Mouse (Mus musculus): ENCODE data around the gene Eci1. TPM values are rescaled to one million over a fixed set of nuclear protein-coding genes. Genes with fewer than 3 reads are reported as not detected.
A peak's percentile ranks its signal among the peaks of the same experiment; 100 is the strongest.
"Not testable (repeated sequence)": the region's sequence is repeated elsewhere in the genome, so short reads cannot be mapped to it uniquely, and the experiment has no call there.

The Eci1 gene
- polyA plus RNA-seq, 1 experiment from 2014 or later = 146 TPM

- peak overlapping the region; percentile 99 for H3K27ac ChIP-seq
- DNase-seq (ENCODE audit: low spot score) = no peak
- WGBS = under 1% methylated on average over 21 of the region's 21 CpGs
- H3K4me1 ChIP-seq = peaks cover 24% of the 10 kb centered on the region
- H3K9me3 ChIP-seq = no peaks in the 10 kb centered on the region
- no peaks in the 10 kb centered on the region for H3K27me3 ChIP-seq (ENCODE audit: insufficient read depth, poor library complexity, severe bottlenecking)
- peaks cover 54% of the 10 kb centered on the region for H3K36me3 ChIP-seq
- H3K4me3 ChIP-seq = peak overlapping the region; percentile 85
Observed at GRCm38 (mm10) chr17:24415011-24415410, 11.4 kb upstream of the Eci1 start.

- Histone ChIP-seq H3K4me3 (peak overlapping the region; percentile 85), H3K9me3 (no peaks in the 10 kb centered on the region), H3K27ac (no peak overlapping the region), H3K27me3 (ENCODE audit: insufficient read depth, poor library complexity, severe bottlenecking) (no peaks in the 10 kb centered on the region), H3K4me1 (peaks cover 24% of the 10 kb centered on the region), H3K36me3 (peaks cover 58% of the 10 kb centered on the region)
- WGBS = 84% methylated on average over 3 of the region's 3 CpGs
- DNase-seq (ENCODE audit: low spot score) = no peak
Observed at GRCm38 (mm10) chr17:24416051-24416652, 10.3 kb upstream of the Eci1 start.

GRCm38 (mm10) chr17:24423114-24423513, 3.3 kb upstream of the Eci1 start:
- H3K4me1 ChIP-seq = peaks cover 9% of the 10 kb centered on the region; the same call in 1 of the 2 replicates
- H3K27me3 ChIP-seq (ENCODE audit: insufficient read depth, poor library complexity, severe bottlenecking) = no peaks in the 10 kb centered on the region
- no peak for DNase-seq (ENCODE audit: low spot score)
- peaks cover 72% of the 10 kb centered on the region for H3K36me3 ChIP-seq
- 94% methylated on average over 4 of the region's 4 CpGs for WGBS
- H3K27ac ChIP-seq = no peak overlapping the region
- no peak overlapping the region for H3K4me3 ChIP-seq
- no peaks in the 10 kb centered on the region for H3K9me3 ChIP-seq

GRCm38 (mm10) chr17:24424489-24424888, 2.0 kb upstream of the Eci1 start:
- Histone ChIP-seq H3K4me3 (no peak overlapping the region), H3K9me3 (no peaks in the 10 kb centered on the region), H3K36me3 (peaks cover 58% of the 10 kb centered on the region), H3K27ac (no peak overlapping the region), H3K27me3 (ENCODE audit: insufficient read depth, poor library complexity, severe bottlenecking) (no peaks in the 10 kb centered on the region), H3K4me1 (peaks cover 16% of the 10 kb centered on the region)
- DNase-seq (ENCODE audit: low spot score) = no peak
- 95% methylated on average over 5 of the region's 5 CpGs for WGBS

- 92% methylated on average over 6 of the region's 8 CpGs for WGBS
- not testable (repeated sequence) for DNase-seq (ENCODE audit: low spot score); H3K9me3 ChIP-seq; H3K27me3 ChIP-seq (ENCODE audit: insufficient read depth, poor library complexity, severe bottlenecking); H3K27ac ChIP-seq; H3K4me3 ChIP-seq
- peaks cover 54% of the 10 kb centered on the region for H3K36me3 ChIP-seq
- H3K4me1 ChIP-seq = peaks cover 25% of the 10 kb centered on the region
Observed at GRCm38 (mm10) chr17:24425326-24425725, 1.1 kb upstream of the Eci1 start.

GRCm38 (mm10) chr17:24425905-24426304, 536 bp upstream of the Eci1 start:
- no peak for DNase-seq (ENCODE audit: low spot score)
- H3K36me3 ChIP-seq = peaks cover 54% of the 10 kb centered on the region
- H3K4me3 ChIP-seq = peak overlapping the region; percentile 89; the same call in 1 of the 2 replicates
- peaks cover 30% of the 10 kb centered on the region for H3K4me1 ChIP-seq
- WGBS = 87% methylated on average over 7 of the region's 7 CpGs
- no peaks in the 10 kb centered on the region for H3K27me3 ChIP-seq (ENCODE audit: insufficient read depth, poor library complexity, severe bottlenecking)
- no peaks in the 10 kb centered on the region for H3K9me3 ChIP-seq
- no peak overlapping the region for H3K27ac ChIP-seq

GRCm38 (mm10) chr17:24427170-24427557, 723 bp downstream of the Eci1 start:
- peak overlapping the region; percentile 89 for H3K4me3 ChIP-seq
- WGBS = 3% methylated on average over 8 of the region's 8 CpGs
- H3K9me3 ChIP-seq = no peaks in the 10 kb centered on the region
- peak overlapping the region; percentile 100 for H3K27ac ChIP-seq
- DNase-seq (ENCODE audit: low spot score) = no peak
- peaks cover 34% of the 10 kb centered on the region for H3K4me1 ChIP-seq
- H3K27me3 ChIP-seq (ENCODE audit: insufficient read depth, poor library complexity, severe bottlenecking) = no peaks in the 10 kb centered on the region
- H3K36me3 ChIP-seq = peaks cover 48% of the 10 kb centered on the region

GRCm38 (mm10) chr17:24429201-24429983, 3.0 kb downstream of the Eci1 start:
- no peak for DNase-seq (ENCODE audit: low spot score)
- WGBS = 67% methylated on average over 14 of the region's 14 CpGs
- Histone ChIP-seq H3K4me3 (peak overlapping the region; percentile 10; the same call in 1 of the 2 replicates), H3K27me3 (ENCODE audit: insufficient read depth, poor library complexity, severe bottlenecking) (no peaks in the 10 kb centered on the region), H3K4me1 (peaks cover 34% of the 10 kb centered on the region), H3K27ac (peak overlapping the region; percentile 87), H3K36me3 (peaks cover 42% of the 10 kb centered on the region), H3K9me3 (no peaks in the 10 kb centered on the region)

- H3K27me3 ChIP-seq (ENCODE audit: insufficient read depth, poor library complexity, severe bottlenecking) = no peaks in the 10 kb centered on the region
- DNase-seq (ENCODE audit: low spot score) = no peak
- no peaks in the 10 kb centered on the region for H3K9me3 ChIP-seq
- H3K27ac ChIP-seq = no peak overlapping the region
- peaks cover 91% of the 10 kb centered on the region for H3K36me3 ChIP-seq
- no peaks in the 10 kb centered on the region for H3K4me1 ChIP-seq
- WGBS = 79% methylated on average over 5 of the region's 5 CpGs
- H3K4me3 ChIP-seq = no peak overlapping the region
Observed at GRCm38 (mm10) chr17:24437016-24437415, 10.6 kb downstream of the Eci1 start.

GRCm38 (mm10) chr17:24440377-24440776, 13.9 kb downstream of the Eci1 start:
- 92% methylated on average over 8 of the region's 8 CpGs for WGBS
- no peak for DNase-seq (ENCODE audit: low spot score)
- Histone ChIP-seq H3K4me1 (no peaks in the 10 kb centered on the region), H3K4me3 (no peak overlapping the region), H3K9me3 (no peaks in the 10 kb centered on the region), H3K36me3 (peaks cover 99% of the 10 kb centered on the region), H3K27ac (no peak overlapping the region), H3K27me3 (ENCODE audit: insufficient read depth, poor library complexity, severe bottlenecking) (no peaks in the 10 kb centered on the region)

- H3K9me3 ChIP-seq = no peaks in the 10 kb centered on the region
- peaks cover 99% of the 10 kb centered on the region for H3K36me3 ChIP-seq
- WGBS = 47% methylated on average over 2 of the region's 2 CpGs
Observed at GRCm38 (mm10) chr17:24441148-24441547, 14.7 kb downstream of the Eci1 start.

GRCm38 (mm10) chr17:24442107-24442506, 15.7 kb downstream of the Eci1 start:
- Histone ChIP-seq H3K36me3 (peaks cover 99% of the 10 kb centered on the region), H3K27ac (no peak overlapping the region), H3K4me3 (no peak overlapping the region), H3K9me3 (no peaks in the 10 kb centered on the region), H3K27me3 (ENCODE audit: insufficient read depth, poor library complexity, severe bottlenecking) (no peaks in the 10 kb centered on the region), H3K4me1 (no peaks in the 10 kb centered on the region)
- WGBS = 90% methylated on average over 14 of the region's 14 CpGs
- no peak for DNase-seq (ENCODE audit: low spot score)

More at GRCm38 (mm10) chr17:24441148-24441547, 14.7 kb downstream of the Eci1 start:
- Histone ChIP-seq H3K4me1 (no peaks in the 10 kb centered on the region), H3K27ac (no peak overlapping the region), H3K4me3 (no peak overlapping the region), H3K27me3 (ENCODE audit: insufficient read depth, poor library complexity, severe bottlenecking) (no peaks in the 10 kb centered on the region)
- DNase-seq (ENCODE audit: low spot score) = no peak

GRCm38 (mm10) chr17:24442632-24443155, 16.3 kb downstream of the Eci1 start, which contains the start of gene Dnase1l2:
Dnase1l2 (minus strand) TSS chr17:24443105.
- H3K4me3 ChIP-seq = no peak within 1 kb of the TSS
- no peaks in the 10 kb centered on the region for H3K27me3 ChIP-seq (ENCODE audit: insufficient read depth, poor library complexity, severe bottlenecking)
- H3K9me3 ChIP-seq = no peaks in the 10 kb centered on the region
- no peaks in the 10 kb centered on the region for H3K4me1 ChIP-seq
- WGBS = 91% methylated on average over 7 of the region's 7 CpGs
- no peak for DNase-seq (ENCODE audit: low spot score)
- peaks cover 99% of the 10 kb centered on the region for H3K36me3 ChIP-seq
- no peak within 1 kb of the TSS for H3K27ac ChIP-seq

Data from heart, embryonic 10.5 days (tissue).